Mouse (Mus musculus): ENCODE results near the gene Rapgef6. TPM values are rescaled to one million over a fixed set of nuclear protein-coding genes. Genes with fewer than 3 reads are reported as not detected.

The Rapgef6 gene
- total and polyA plus RNA-seq, 2 experiments: 8.7 to 14.1 TPM

- TF ChIP-seq CTCF (IDR thresholded peaks at IDR 0.05; ENCODE audit: low read depth, low read length) (no peak), POLR2A (IDR thresholded peaks at IDR 0.05; ENCODE audit: extremely low read depth, insufficient read depth, low read length) (no peak)
- no peaks in the 10 kb centered on the region; the same call in none of the 2 replicates for H3K4me1 ChIP-seq (ENCODE audit: control insufficient read depth, insufficient read depth, low read length)
- WGBS: 60% methylated on average over 2 of the region's 2 CpGs
Observed at GRCm38 (mm10) chr11:54539486-54539885, 16.8 kb downstream of the Rapgef6 start.

GRCm38 (mm10) chr11:54540328-54540727 is 17.7 kb downstream of the Rapgef6 start:
- no peak for TF ChIP-seq CTCF (IDR thresholded peaks at IDR 0.05; ENCODE audit: low read depth, low read length)
- no peak for TF ChIP-seq POLR2A (IDR thresholded peaks at IDR 0.05; ENCODE audit: extremely low read depth, insufficient read depth, low read length)
- H3K36me3 ChIP-seq (ENCODE audit: control insufficient read depth, insufficient read depth, low read length): no peaks in the 10 kb centered on the region
- H3K4me3 ChIP-seq (ENCODE audit: insufficient read depth, low read depth, low read length): no peak overlapping the region
- no peak overlapping the region for H3K27ac ChIP-seq (replicated peaks; ENCODE audit: insufficient read depth, low read depth, low read length)
- H3K4me1 ChIP-seq (ENCODE audit: control insufficient read depth, insufficient read depth, low read length): no peaks in the 10 kb centered on the region; the same call in none of the 2 replicates
- peaks cover 3% of the 10 kb centered on the region; the same call in 1 of the 2 replicates for H3K79me2 ChIP-seq (ENCODE audit: control insufficient read depth, insufficient read depth, low read length)
- no peak for DNase-seq (ENCODE audit: extremely low read depth, low read depth, low spot score)
- H3K9ac ChIP-seq (ENCODE audit: low read depth, low read length): no peak overlapping the region
- H3K27me3 ChIP-seq (ENCODE audit: control insufficient read depth, insufficient read depth, low read length): no peaks in the 10 kb centered on the region

More at GRCm38 (mm10) chr11:54539486-54539885, 16.8 kb downstream of the Rapgef6 start:
- no peak overlapping the region for H3K27ac ChIP-seq (replicated peaks; ENCODE audit: insufficient read depth, low read depth, low read length)
- H3K27me3 ChIP-seq (ENCODE audit: control insufficient read depth, insufficient read depth, low read length): no peaks in the 10 kb centered on the region
- no peak overlapping the region for H3K4me3 ChIP-seq (ENCODE audit: insufficient read depth, low read depth, low read length)
- DNase-seq (ENCODE audit: extremely low read depth, low read depth, low spot score): no peak
- no peak overlapping the region for H3K9ac ChIP-seq (ENCODE audit: low read depth, low read length)
- H3K79me2 ChIP-seq (ENCODE audit: control insufficient read depth, insufficient read depth, low read length): peaks cover 3% of the 10 kb centered on the region; the same call in 1 of the 2 replicates
- no peaks in the 10 kb centered on the region for H3K36me3 ChIP-seq (ENCODE audit: control insufficient read depth, insufficient read depth, low read length)

GRCm38 (mm10) chr11:54542414-54542813 is 19.8 kb downstream of the Rapgef6 start:
- TF ChIP-seq CTCF (IDR thresholded peaks at IDR 0.05; ENCODE audit: low read depth, low read length): no peak
- TF ChIP-seq POLR2A (IDR thresholded peaks at IDR 0.05; ENCODE audit: extremely low read depth, insufficient read depth, low read length): no peak
- Histone ChIP-seq H3K36me3 (ENCODE audit: control insufficient read depth, insufficient read depth, low read length) (0 out of 2 replicates have a peak, but pooled peaks cover 2% of the 10 kb centered on the region), H3K27ac (replicated peaks; ENCODE audit: insufficient read depth, low read depth, low read length) (no peak overlapping the region), H3K4me1 (ENCODE audit: control insufficient read depth, insufficient read depth, low read length) (no peaks in the 10 kb centered on the region; the same call in none of the 2 replicates), H3K4me3 (ENCODE audit: insufficient read depth, low read depth, low read length) (no peak overlapping the region), H3K9ac (ENCODE audit: low read depth, low read length) (no peak overlapping the region), H3K27me3 (ENCODE audit: control insufficient read depth, insufficient read depth, low read length) (no peaks in the 10 kb centered on the region), H3K79me2 (ENCODE audit: control insufficient read depth, insufficient read depth, low read length) (peaks cover 3% of the 10 kb centered on the region; the same call in 1 of the 2 replicates)
- no peak for DNase-seq (ENCODE audit: extremely low read depth, low read depth, low spot score)

GRCm38 (mm10) chr11:54554970-54555369 is 32.3 kb downstream of the Rapgef6 start:
- WGBS: 52% methylated on average over 2 of the region's 2 CpGs
- TF ChIP-seq CTCF (IDR thresholded peaks at IDR 0.05; ENCODE audit: low read depth, low read length): no peak
- TF ChIP-seq POLR2A (IDR thresholded peaks at IDR 0.05; ENCODE audit: extremely low read depth, insufficient read depth, low read length): no peak
- Histone ChIP-seq H3K9ac (ENCODE audit: low read depth, low read length) (no peak overlapping the region), H3K4me3 (ENCODE audit: insufficient read depth, low read depth, low read length) (no peak overlapping the region), H3K36me3 (ENCODE audit: control insufficient read depth, insufficient read depth, low read length) (no peaks in the 10 kb centered on the region), H3K4me1 (ENCODE audit: control insufficient read depth, insufficient read depth, low read length) (no peaks in the 10 kb centered on the region; the same call in 1 of the 2 replicates), H3K27ac (replicated peaks; ENCODE audit: insufficient read depth, low read depth, low read length) (no peak overlapping the region), H3K27me3 (ENCODE audit: control insufficient read depth, insufficient read depth, low read length) (no peaks in the 10 kb centered on the region), H3K79me2 (ENCODE audit: control insufficient read depth, insufficient read depth, low read length) (no peaks in the 10 kb centered on the region)
- DNase-seq (ENCODE audit: extremely low read depth, low read depth, low spot score): peak; percentile 62

GRCm38 (mm10) chr11:54562761-54563160 is 40.1 kb downstream of the Rapgef6 start:
- 59% methylated on average over 5 of the region's 5 CpGs for WGBS

GRCm38 (mm10) chr11:54567959-54568358 is 45.3 kb downstream of the Rapgef6 start:
- H3K36me3 ChIP-seq (ENCODE audit: control insufficient read depth, insufficient read depth, low read length): peaks cover 1% of the 10 kb centered on the region; the same call in 1 of the 2 replicates
- H3K27ac ChIP-seq (replicated peaks; ENCODE audit: insufficient read depth, low read depth, low read length): no peak overlapping the region
- no peak for DNase-seq (ENCODE audit: extremely low read depth, low read depth, low spot score)
- no peak overlapping the region for H3K9ac ChIP-seq (ENCODE audit: low read depth, low read length)
- 83% methylated on average over 1 of the region's 1 CpGs for WGBS
- no peaks in the 10 kb centered on the region; the same call in 1 of the 2 replicates for H3K79me2 ChIP-seq (ENCODE audit: control insufficient read depth, insufficient read depth, low read length)
- H3K4me1 ChIP-seq (ENCODE audit: control insufficient read depth, insufficient read depth, low read length): peaks cover 4% of the 10 kb centered on the region
- no peaks in the 10 kb centered on the region for H3K27me3 ChIP-seq (ENCODE audit: control insufficient read depth, insufficient read depth, low read length)
- TF ChIP-seq CTCF (IDR thresholded peaks at IDR 0.05; ENCODE audit: low read depth, low read length): no peak
- no peak for TF ChIP-seq POLR2A (IDR thresholded peaks at IDR 0.05; ENCODE audit: extremely low read depth, insufficient read depth, low read length)
- no peak overlapping the region for H3K4me3 ChIP-seq (ENCODE audit: insufficient read depth, low read depth, low read length)

More at GRCm38 (mm10) chr11:54562761-54563160, 40.1 kb downstream of the Rapgef6 start:
- TF ChIP-seq CTCF (IDR thresholded peaks at IDR 0.05; ENCODE audit: low read depth, low read length) (peak; percentile 22; the same call in 1 of the 2 replicates), POLR2A (IDR thresholded peaks at IDR 0.05; ENCODE audit: extremely low read depth, insufficient read depth, low read length) (no peak)
- no peaks in the 10 kb centered on the region for H3K27me3 ChIP-seq (ENCODE audit: control insufficient read depth, insufficient read depth, low read length)
- H3K27ac ChIP-seq (replicated peaks; ENCODE audit: insufficient read depth, low read depth, low read length): no peak overlapping the region
- peaks cover 4% of the 10 kb centered on the region for H3K4me1 ChIP-seq (ENCODE audit: control insufficient read depth, insufficient read depth, low read length)
- no peak overlapping the region for H3K4me3 ChIP-seq (ENCODE audit: insufficient read depth, low read depth, low read length)
- no peak overlapping the region for H3K9ac ChIP-seq (ENCODE audit: low read depth, low read length)
- no peaks in the 10 kb centered on the region for H3K79me2 ChIP-seq (ENCODE audit: control insufficient read depth, insufficient read depth, low read length)
- DNase-seq (ENCODE audit: extremely low read depth, low read depth, low spot score): peak; percentile 68
- H3K36me3 ChIP-seq (ENCODE audit: control insufficient read depth, insufficient read depth, low read length): no peaks in the 10 kb centered on the region; the same call in 1 of the 2 replicates
